Mouse (Mus musculus): ENCODE measurements around the gene Ggct.

DNA sequence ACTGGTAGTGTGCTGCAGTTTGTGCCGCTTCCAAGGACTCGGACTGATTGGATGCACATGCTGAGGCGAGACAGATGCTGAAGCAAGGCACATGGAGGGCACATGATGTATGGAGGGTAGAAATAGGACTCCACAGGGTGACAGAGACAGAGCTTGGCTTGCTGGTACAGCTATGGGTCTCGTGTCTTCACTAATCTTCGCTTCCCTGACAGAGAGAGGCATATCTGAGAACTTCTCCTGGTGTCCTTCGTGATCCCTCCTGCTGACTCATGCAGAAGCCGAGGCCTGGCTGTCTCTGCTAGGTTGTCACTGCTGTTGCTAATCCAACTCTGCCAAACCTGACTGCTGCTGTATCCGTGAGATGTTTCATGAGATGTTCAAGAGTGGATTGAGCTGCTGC lies 15.7 kb upstream of the Ggct start:
- no peak for TF ChIP-seq POLR2A (IDR thresholded peaks at IDR 0.05; ENCODE audit: borderline replicate concordance, insufficient read depth, low read length)
- no peak for TF ChIP-seq CTCF (IDR thresholded peaks at IDR 0.05; ENCODE audit: borderline replicate concordance, insufficient read depth, low read depth, low read length)
